Mouse (Mus musculus) liver, postnatal 0 days (tissue): Measurements from ENCODE around the gene Ctse.

ENCODE experiments used
- CTCF ChIP-seq: sonication (generic); IDR thresholded peaks from 2 replicates; pipeline ENCODE4 v1.5.1; 2016; ENCODE audit warnings: antibody characterized with exemption, low read depth
- EP300 ChIP-seq: IDR thresholded peaks from 2 replicates; pipeline ENCODE4 v1.6.1; 2016; ENCODE audit warnings: antibody characterized with exemption, low read depth, mild to moderate bottlenecking

DNA sequence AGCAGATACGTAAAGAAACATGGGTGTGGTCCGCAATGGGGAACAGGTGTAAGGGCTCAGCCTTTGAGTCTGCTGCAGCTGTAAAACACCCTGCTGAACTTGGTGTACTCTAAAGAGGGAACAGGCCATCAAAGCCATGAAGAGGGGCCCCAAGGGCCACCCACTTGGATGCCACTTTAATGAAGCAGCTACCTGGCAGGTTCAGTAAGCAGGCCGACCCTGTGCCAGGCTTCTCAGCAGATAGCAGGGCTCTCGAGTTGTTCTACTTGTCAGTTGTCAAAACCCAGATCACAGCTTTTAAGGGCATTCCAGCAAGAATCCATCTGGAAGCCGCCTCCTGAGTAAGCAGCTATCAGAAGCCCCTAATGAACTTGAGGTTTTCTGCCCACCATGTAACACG lies 17.5 kb downstream of the Ctse start:
- TF ChIP-seq CTCF: no peak
- TF ChIP-seq EP300: no peak
